Mouse (Mus musculus): ENCODE data around the gene Gp1ba. TPM values are rescaled to one million over a fixed set of nuclear protein-coding genes. Genes with fewer than 3 reads are reported as not detected.
A peak's percentile ranks its signal among the peaks of the same experiment; 100 is the strongest.

Gp1ba gene
- total RNA-seq, 2 experiments from 2014 or later, result not detected

- intact Hi-C loops (cut with DNase I), result no loop called here
Measured at GRCm38 (mm10) chr11:70663957-70664356, 25.0 kb downstream of the Gp1ba start.

GRCm38 (mm10) chr11:70664741-70665140 is 25.8 kb downstream of the Gp1ba start:
- intact Hi-C loops (cut with DNase I), result no loop called here
- no peak for DNase-seq (ENCODE audit: low spot score in 2 of 2)

More at GRCm38 (mm10) chr11:70663957-70664356, 25.0 kb downstream of the Gp1ba start:
- no peak for DNase-seq (ENCODE audit: low spot score in 2 of 2)

- DNase-seq (ENCODE audit: low spot score in 2 of 2), result no peak
Measured at GRCm38 (mm10) chr11:70666687-70667086, 27.8 kb downstream of the Gp1ba start.

GRCm38 (mm10) chr11:70667271-70668150 is 28.6 kb downstream of the Gp1ba start:
- DNase-seq (ENCODE audit: low spot score in 2 of 2), result no peak
- intact Hi-C loops (cut with DNase I), result loop anchor here (2.0 kb wide), 1 partner anchor 13 kb away; the partner anchor contains the start of gene Pfn1

More at GRCm38 (mm10) chr11:70666687-70667086, 27.8 kb downstream of the Gp1ba start:
- intact Hi-C loops (cut with DNase I), result no loop called here

GRCm38 (mm10) chr11:70668335-70668770 is 29.4 kb downstream of the Gp1ba start:
- no peak for DNase-seq (ENCODE audit: low spot score in 2 of 2)
- intact Hi-C loops (cut with DNase I), result loop anchor here (2.0 kb wide), 1 partner anchor 14 kb away; the partner anchor contains the start of gene Pfn1

GRCm38 (mm10) chr11:70668771-70669505 is 30.0 kb downstream of the Gp1ba start, which contains the start of gene Spag7:
Spag7 (minus strand) TSS chr11:70669416.
- intact Hi-C loops (cut with DNase I), result loop anchor here (2.0 kb wide), 1 partner anchor 14 kb away; the partner anchor contains the start of gene Pfn1
- DNase-seq (ENCODE audit: low spot score in 2 of 2), result peak; percentile 98 to 99

GRCm38 (mm10) chr11:70669582-70670345 is 30.8 kb downstream of the Gp1ba start:
- peak; percentile 72 for DNase-seq (ENCODE audit: low spot score in 2 of 2)
- intact Hi-C loops (cut with DNase I), result loop anchor here (2.0 kb wide), 1 partner anchor 15 kb away; the partner anchor contains the start of gene Pfn1

- DNase-seq (ENCODE audit: low spot score in 2 of 2), result no peak
- intact Hi-C loops (cut with DNase I), result no loop called here
Measured at GRCm38 (mm10) chr11:70670483-70670882, 31.6 kb downstream of the Gp1ba start.

- intact Hi-C loops (cut with DNase I), result no loop called here
- DNase-seq (ENCODE audit: low spot score in 2 of 2), result no peak
Measured at GRCm38 (mm10) chr11:70671333-70672047, 32.6 kb downstream of the Gp1ba start.

- DNase-seq (ENCODE audit: low spot score in 2 of 2), result no peak
- intact Hi-C loops (cut with DNase I), result no loop called here
Measured at GRCm38 (mm10) chr11:70674014-70674413, 35.1 kb downstream of the Gp1ba start.

GRCm38 (mm10) chr11:70674501-70674900 is 35.6 kb downstream of the Gp1ba start:
- intact Hi-C loops (cut with DNase I), result no loop called here
- DNase-seq (ENCODE audit: low spot score in 2 of 2), result peak in 1 of 2 experiments; percentile 35

- intact Hi-C loops (cut with DNase I), result no loop called here
- DNase-seq (ENCODE audit: low spot score in 2 of 2), result no peak
Measured at GRCm38 (mm10) chr11:70678092-70678491, 39.2 kb downstream of the Gp1ba start.

- DNase-seq (ENCODE audit: low spot score in 2 of 2), result no peak
Measured at GRCm38 (mm10) chr11:70678576-70678975, 39.7 kb downstream of the Gp1ba start.

GRCm38 (mm10) chr11:70679361-70679760 is 40.4 kb downstream of the Gp1ba start:
- intact Hi-C loops (cut with DNase I), result no loop called here
- no peak for DNase-seq (ENCODE audit: low spot score in 2 of 2)

More at GRCm38 (mm10) chr11:70678576-70678975, 39.7 kb downstream of the Gp1ba start:
- intact Hi-C loops (cut with DNase I), result no loop called here

GRCm38 (mm10) chr11:70679894-70680293 is 41.0 kb downstream of the Gp1ba start:
- intact Hi-C loops (cut with DNase I), result loop anchor here (5.0 kb wide), 1 partner anchor 77 kb away; no protein-coding TSS in a partner anchor
- DNase-seq (ENCODE audit: low spot score in 2 of 2), result peak; percentile 31 to 44

GRCm38 (mm10) chr11:70681170-70681569 is 42.2 kb downstream of the Gp1ba start:
- DNase-seq (ENCODE audit: low spot score in 2 of 2), result no peak
- intact Hi-C loops (cut with DNase I), result loop anchor here (5.0 kb wide), 1 partner anchor 76 kb away; no protein-coding TSS in a partner anchor

GRCm38 (mm10) chr11:70681897-70682581 is 43.1 kb downstream of the Gp1ba start:
- peak; percentile 64 to 93 for DNase-seq (ENCODE audit: low spot score in 2 of 2)
- intact Hi-C loops (cut with DNase I), result loop anchor here (5.0 kb wide), 1 partner anchor 75 kb away; no protein-coding TSS in a partner anchor

GRCm38 (mm10) chr11:70683640-70684039 is 44.7 kb downstream of the Gp1ba start:
- intact Hi-C loops (cut with DNase I), result loop anchor here (5.0 kb wide), 1 partner anchor 74 kb away; no protein-coding TSS in a partner anchor
- DNase-seq (ENCODE audit: low spot score in 2 of 2), result no peak
